Mouse (Mus musculus) stomach, postnatal 0 days (tissue): Measurements from ENCODE around the gene Olfr354. TPM values are rescaled to one million over a fixed set of nuclear protein-coding genes. Genes with fewer than 3 reads are reported as not detected.

Source experiments
- ATAC-seq: fragments of 200-750 bp; cut with Nextera tagmentation; 2 replicates; pipeline ENCODE4 v1.8.0; 2017; ENCODE audit not compliant: low FRiP score, low TSS enrichment
- DNase-seq: peaks from one replicate; pipeline ENCODE4 v3.0.0-alpha.2; 2016; ENCODE audit warnings: low spot score
- H3K27ac ChIP-seq: fragments of 300-500 bp; sonication (generic); replicated peaks from 2 replicates; pipeline ENCODE4 v1.5.1; 2014; ENCODE audit warnings: mild to moderate bottlenecking, control low read depth
- H3K27me3 ChIP-seq: fragments of 300-500 bp; sonication (generic); 2 replicates; pipeline ENCODE4 v1.6.1; 2014; ENCODE audit warnings: low read length; ENCODE audit not compliant: control insufficient read depth, insufficient read depth
- H3K36me3 ChIP-seq: fragments of 300-500 bp; sonication (generic); 2 replicates; pipeline ENCODE4 v1.6.1; 2014; ENCODE audit warnings: low read length, mixed read lengths; ENCODE audit not compliant: control insufficient read depth, insufficient read depth
- H3K4me1 ChIP-seq: fragments of 300-500 bp; sonication (generic); replicated peaks from 2 replicates; pipeline ENCODE4 v1.6.1; 2014; ENCODE audit warnings: antibody characterized with exemption; ENCODE audit not compliant: control insufficient read depth, insufficient read depth
- H3K4me2 ChIP-seq: fragments of 300-500 bp; sonication (generic); replicated peaks from 2 replicates; pipeline ENCODE4 v1.6.1; 2014; ENCODE audit warnings: low read depth, mild to moderate bottlenecking, control low read depth, moderate library complexity
- H3K4me3 ChIP-seq: fragments of 300-500 bp; sonication (generic); 2 replicates; pipeline ENCODE4 v1.5.1; 2014; ENCODE audit warnings: low read depth, low read length, control low read depth
- H3K9ac ChIP-seq: fragments of 300-500 bp; sonication (generic); 2 replicates; pipeline ENCODE4 v1.6.1; 2014; ENCODE audit warnings: mild to moderate bottlenecking, low read length, control low read depth, mixed read lengths
- H3K9me3 ChIP-seq: fragments of 300-500 bp; sonication (generic); 2 replicates; pipeline ENCODE4 v1.6.1; 2016; ENCODE audit warnings: low read length; ENCODE audit not compliant: control insufficient read depth
- CTCF ChIP-seq: IDR thresholded peaks from 2 replicates; pipeline ENCODE4 v1.5.1; 2016; ENCODE audit warnings: antibody characterized with exemption, low read depth, mild to moderate bottlenecking, moderate library complexity
- EP300 ChIP-seq: optimal IDR thresholded peaks from 2 replicates; pipeline ENCODE3; 2016; ENCODE audit warnings: antibody characterized with exemption
- WGBS: fragments of 180-500 bp; shearing (Covaris S2); extraction: QIAGEN DNeasy Blood & Tissue Kit; methylation state at CpG from one replicate; pipeline ENCODE4 v1.1.7; 2014; 5-methylcytosine and 5-hydroxymethylcytosine counted together
- polyA plus RNA-seq: library from polyadenylated mRNA; unstranded; fragments of >200 nt; fragmentation: Nextera tagmentation; extraction: Ambion mirVana; gene quantifications from 2 replicates; pipeline ENCODE4 v1.2.1, GENCODE M21; 2015

The Olfr354 gene
- polyA plus RNA-seq, 1 experiment from 2014 or later = not detected

- WGBS = 78% methylated on average over 2 of the region's 2 CpGs
These were observed 31.3 kb downstream of the Olfr354 start, which contains the start of gene Olfr356 for GRCm38 (mm10) chr2:36936821-36937220. Olfr356 (plus strand) TSS chr2:36937121.

More at GRCm38 (mm10) chr2:36936821-36937220, 31.3 kb downstream of the Olfr354 start, which contains the start of gene Olfr356:
- Histone ChIP-seq H3K27ac (no peak within 1 kb of the TSS), H3K27me3 (no peaks in the 10 kb centered on the region), H3K9ac (no peak within 1 kb of the TSS), H3K4me3 (no peak within 1 kb of the TSS), H3K4me1 (no peaks in the 10 kb centered on the region), H3K9me3 (no peaks in the 10 kb centered on the region), H3K4me2 (no peak within 1 kb of the TSS), H3K36me3 (no peaks in the 10 kb centered on the region)
- DNase-seq (no peak), ATAC-seq (no peak)
- TF ChIP-seq EP300 = no peak
- TF ChIP-seq CTCF = no peak

Other genes starting within 250 kb of the Olfr354 start
- gene Olfr346, start 219.9 kb upstream of the Olfr354 start, polyA plus RNA-seq = not detected in 2 replicates
- gene Olfr347, start 173.8 kb upstream of the Olfr354 start, polyA plus RNA-seq = not detected in 2 replicates
- gene Olfr348, start 121.4 kb upstream of the Olfr354 start, polyA plus RNA-seq = not detected in 2 replicates
- not detected in 2 replicates for gene Olfr50, start 115.1 kb upstream of the Olfr354 start, polyA plus RNA-seq
- not detected in 2 replicates for gene Olfr3, start 88.6 kb upstream of the Olfr354 start, polyA plus RNA-seq
- not detected in 2 replicates for gene Olfr350, start 59.4 kb upstream of the Olfr354 start, polyA plus RNA-seq
- gene Olfr351, start 43.0 kb upstream of the Olfr354 start, polyA plus RNA-seq = not detected in 2 replicates
- gene Olfr352, start 37.2 kb upstream of the Olfr354 start, polyA plus RNA-seq = not detected in 2 replicates
- gene Olfr353, start 12.7 kb upstream of the Olfr354 start, polyA plus RNA-seq = not detected in 2 replicates
- not detected in 2 replicates for gene Olfr355, start 23.2 kb downstream of the Olfr354 start, polyA plus RNA-seq
- not detected in 2 replicates for gene Olfr356, start 31.4 kb downstream of the Olfr354 start, polyA plus RNA-seq
- gene Olfr357, start 88.1 kb downstream of the Olfr354 start, polyA plus RNA-seq = 0.01 TPM in 1 of 2 replicates, not detected in the other
- gene Olfr358, start 103.7 kb downstream of the Olfr354 start, polyA plus RNA-seq = not detected in 2 replicates
- gene Olfr360, start 160.1 kb downstream of the Olfr354 start, polyA plus RNA-seq = not detected in 2 replicates
- not detected in 2 replicates for gene Olfr361, start 183.6 kb downstream of the Olfr354 start, polyA plus RNA-seq
- not detected in 2 replicates for gene Olfr362, start 212.2 kb downstream of the Olfr354 start, polyA plus RNA-seq
- not detected in 2 replicates for gene Olfr364-ps1, start 233.6 kb downstream of the Olfr354 start, polyA plus RNA-seq